Mouse (Mus musculus) ES-Bruce4 (cell line): ENCODE measurements around the gene Fos.

Source experiments
- CTCF ChIP-seq: IDR thresholded peaks from one replicate; pipeline ENCODE4 v1.8.1; 2011; ENCODE audit warnings: low read depth, low read length
- EP300 ChIP-seq: IDR thresholded peaks from 2 replicates; pipeline ENCODE4 v1.6.1; 2011; ENCODE audit warnings: low read depth, low read length; ENCODE audit not compliant: insufficient read depth
- POLR2A ChIP-seq: IDR thresholded peaks from one replicate; pipeline ENCODE4 v1.8.1; 2011; ENCODE audit warnings: low read length; ENCODE audit not compliant: insufficient read depth

- TF ChIP-seq CTCF (no peak), EP300 (no peak), POLR2A (no peak)
These were observed 9.3 kb upstream of the Fos start for GRCm38 (mm10) chr12:85464431-85464830.
